Mouse (Mus musculus) erythroblast, embryonic 14.5 days (primary cell): Measurements from ENCODE around the gene Slc23a3. TPM values are rescaled to one million over a fixed set of nuclear protein-coding genes. Genes with fewer than 3 reads are reported as not detected.

ENCODE experiments used
- H3K27me3 ChIP-seq: 2 replicates; pipeline ENCODE4 v1.6.1; 2012; ENCODE audit warnings: inconsistent platforms; ENCODE audit not compliant: control insufficient read depth
- H3K36me3 ChIP-seq: 2 replicates; pipeline ENCODE4 v1.6.1; 2012; ENCODE audit warnings: mild to moderate bottlenecking, inconsistent platforms; ENCODE audit not compliant: control insufficient read depth
- H3K4me1 ChIP-seq: 2 replicates; pipeline ENCODE4 v1.6.1; 2012; ENCODE audit warnings: inconsistent platforms; ENCODE audit not compliant: control insufficient read depth
- H3K4me3 ChIP-seq: replicated peaks from 2 replicates; pipeline ENCODE3; 2012; ENCODE audit warnings: moderate library complexity, mild to moderate bottlenecking, inconsistent platforms
- H3K9me3 ChIP-seq: 2 replicates; pipeline ENCODE4 v1.6.1; 2012; ENCODE audit warnings: low read length, inconsistent platforms, mixed read lengths; ENCODE audit not compliant: control insufficient read depth
- GATA1 ChIP-seq: IDR thresholded peaks from 2 replicates; pipeline ENCODE4 v1.6.1; 2012; ENCODE audit warnings: low read length, inconsistent platforms, mixed read lengths
- TAL1 ChIP-seq: IDR thresholded peaks from 3 replicates; pipeline ENCODE4 v1.6.1; 2012; ENCODE audit warnings: low read length, inconsistent platforms, mixed read lengths
- polyA plus RNA-seq: library from polyadenylated mRNA; stranded (reverse); fragments of >175 nt; gene quantifications from 2 replicates; pipeline ENCODE4 v1.2.3, GENCODE M21; 2012

Slc23a3 gene
- 0.05 TPM in 1 of 2 replicates, not detected in the other for polyA plus RNA-seq

GRCm38 (mm10) chr1:75133421-75134207, at the start of gene Slc23a3:
Slc23a3 (minus strand) TSS chr1:75133890.
- TF ChIP-seq GATA1: no peak
- TF ChIP-seq TAL1: no peak
- Histone ChIP-seq H3K4me1 (peaks cover 75% of the 10 kb centered on the region), H3K27me3 (no peaks in the 10 kb centered on the region), H3K9me3 (no peaks in the 10 kb centered on the region), H3K4me3 (no peak within 1 kb of the TSS), H3K36me3 (peaks cover 52% of the 10 kb centered on the region)

GRCm38 (mm10) chr1:75182160-75182559, 48.5 kb upstream of the Slc23a3 start:
- Histone ChIP-seq H3K27me3 (no peaks in the 10 kb centered on the region; the same call in 1 of the 2 replicates), H3K4me3 (no peak overlapping the region), H3K9me3 (peaks cover 7% of the 10 kb centered on the region), H3K36me3 (peaks cover 89% of the 10 kb centered on the region), H3K4me1 (peaks cover 56% of the 10 kb centered on the region)
- no peak for TF ChIP-seq TAL1
- no peak for TF ChIP-seq GATA1

- TF ChIP-seq GATA1: no peak
- TF ChIP-seq TAL1: no peak
- H3K9me3 ChIP-seq: peaks cover 7% of the 10 kb centered on the region
- peak overlapping the region; percentile 87 for H3K4me3 ChIP-seq
- H3K36me3 ChIP-seq: peaks cover 89% of the 10 kb centered on the region
- H3K27me3 ChIP-seq: no peaks in the 10 kb centered on the region; the same call in 1 of the 2 replicates
- peaks cover 60% of the 10 kb centered on the region for H3K4me1 ChIP-seq
Observed at GRCm38 (mm10) chr1:75181377-75181870, 47.7 kb upstream of the Slc23a3 start.

- H3K4me1 ChIP-seq: peaks cover 65% of the 10 kb centered on the region
- no peaks in the 10 kb centered on the region; the same call in 1 of the 2 replicates for H3K27me3 ChIP-seq
- peaks cover 89% of the 10 kb centered on the region for H3K36me3 ChIP-seq
- H3K9me3 ChIP-seq: peaks cover 7% of the 10 kb centered on the region
- no peak for TF ChIP-seq TAL1
- no peak for TF ChIP-seq GATA1
- H3K4me3 ChIP-seq: peak overlapping the region; percentile 87
Observed at GRCm38 (mm10) chr1:75180741-75181140, 47.1 kb upstream of the Slc23a3 start.

GRCm38 (mm10) chr1:75180105-75180590, 46.5 kb upstream of the Slc23a3 start, which contains the start of gene Abcb6:
Abcb6 (minus strand) TSS chr1:75180392.
- Histone ChIP-seq H3K36me3 (peaks cover 89% of the 10 kb centered on the region), H3K9me3 (peaks cover 7% of the 10 kb centered on the region), H3K4me3 (peak within 1 kb of the TSS; percentile 87), H3K27me3 (no peaks in the 10 kb centered on the region; the same call in 1 of the 2 replicates), H3K4me1 (peaks cover 70% of the 10 kb centered on the region)
- TF ChIP-seq TAL1 (no peak), GATA1 (no peak)

GRCm38 (mm10) chr1:75179334-75180104, 45.8 kb upstream of the Slc23a3 start:
- Histone ChIP-seq H3K27me3 (no peaks in the 10 kb centered on the region; the same call in 1 of the 2 replicates), H3K36me3 (peaks cover 89% of the 10 kb centered on the region), H3K4me3 (peak overlapping the region; percentile 87), H3K4me1 (peaks cover 68% of the 10 kb centered on the region), H3K9me3 (peaks cover 7% of the 10 kb centered on the region)
- TF ChIP-seq TAL1 (peak; percentile 50; the same call in 2 of the 3 replicates), GATA1 (peak; percentile 30; the same call in 1 of the 2 replicates)

- Histone ChIP-seq H3K9me3 (no peaks in the 10 kb centered on the region), H3K4me3 (peak within 1 kb of the TSS; percentile 86), H3K4me1 (peaks cover 69% of the 10 kb centered on the region), H3K27me3 (no peaks in the 10 kb centered on the region), H3K36me3 (peaks cover 49% of the 10 kb centered on the region)
- TF ChIP-seq TAL1 (no peak), GATA1 (no peak)
Observed at GRCm38 (mm10) chr1:75168472-75169464, 35.1 kb upstream of the Slc23a3 start, which contains the start of gene Zfand2b. Zfand2b (plus strand) TSS chr1:75168646.

GRCm38 (mm10) chr1:75168093-75168471, 34.4 kb upstream of the Slc23a3 start:
- TF ChIP-seq GATA1: no peak
- no peak for TF ChIP-seq TAL1
- Histone ChIP-seq H3K27me3 (no peaks in the 10 kb centered on the region), H3K4me3 (peak overlapping the region; percentile 86), H3K36me3 (peaks cover 42% of the 10 kb centered on the region), H3K4me1 (peaks cover 63% of the 10 kb centered on the region), H3K9me3 (peaks cover 5% of the 10 kb centered on the region; the same call in 1 of the 2 replicates)
